Mouse (Mus musculus) inflammation-experienced regulatory T-cells, adult 6 months (primary cell): ENCODE measurements at regions not wholly inside any gene's neighbourhood (a gene's known extent, or its start where the extent isn't known, plus 50 kb on each side); places are given as distances from the start of the nearest gene placed in this dataset.

Source experiments
- ATAC-seq: one replicate; pipeline ENCODE4 v1.8.0; 2017

DNA sequence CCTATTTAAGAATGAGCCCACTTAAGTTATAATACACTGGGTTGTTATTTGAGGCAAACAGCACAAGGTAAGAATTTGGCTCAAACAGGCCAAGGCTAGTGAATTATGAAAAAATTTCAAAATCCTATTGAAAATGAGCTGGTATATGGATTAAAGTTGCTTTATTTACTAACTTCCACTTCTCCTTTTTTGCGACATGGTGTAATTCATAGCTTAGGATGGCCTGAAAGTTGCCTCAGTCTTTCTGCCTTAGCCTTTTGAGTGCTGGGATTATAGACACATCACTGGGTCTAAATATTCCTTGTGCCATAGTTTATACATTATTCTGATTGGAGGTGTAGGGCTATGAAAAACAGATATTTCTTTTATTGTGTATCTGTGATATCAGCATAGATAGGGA, 81.9 kb downstream of the Edem1 start:
- ATAC-seq = no peak

GRCm38 (mm10) chr6:108912539-108912938, 84.1 kb downstream of the Edem1 start:
- ATAC-seq = no peak

- ATAC-seq = no peak
These were observed 91.0 kb downstream of the Edem1 start for GRCm38 (mm10) chr6:108919372-108919913.

DNA sequence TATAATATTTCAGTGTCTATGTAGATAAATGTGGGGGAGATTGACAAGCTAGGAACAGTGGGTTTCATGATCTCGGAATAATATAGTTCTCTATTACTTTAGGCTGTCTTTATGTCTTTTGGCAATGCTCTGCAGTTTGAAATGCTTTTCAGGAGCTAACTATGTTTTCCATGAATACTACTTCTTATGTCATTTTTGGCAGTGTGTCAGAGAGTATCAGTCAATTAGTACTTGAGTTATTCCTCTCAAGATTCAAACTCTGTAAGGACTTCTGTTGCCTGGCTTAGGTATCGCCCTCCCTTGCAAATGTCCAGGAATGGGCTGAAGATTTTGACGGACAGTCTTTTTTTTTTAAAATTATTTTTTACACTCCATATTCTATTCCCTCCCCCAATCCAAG, 92.7 kb downstream of the Edem1 start:
- ATAC-seq = no peak

DNA sequence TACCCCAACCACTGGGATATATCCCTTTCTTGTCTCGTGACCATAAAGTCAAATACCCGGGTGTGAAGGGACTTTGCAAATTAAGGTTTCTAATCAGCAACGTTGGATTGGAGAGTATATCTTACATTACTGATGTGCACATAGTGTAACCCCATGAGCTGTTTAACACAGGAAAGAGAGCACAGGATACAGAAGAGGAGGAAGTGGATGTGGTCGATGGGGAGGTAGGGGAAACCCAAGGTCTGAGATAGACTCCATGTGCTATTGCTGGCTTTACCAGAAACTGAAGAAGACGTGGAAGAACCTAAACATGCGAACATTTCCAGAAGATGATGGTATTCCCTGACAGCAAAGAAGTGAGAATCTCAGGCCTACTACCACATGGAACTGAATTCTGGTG, 94.1 kb downstream of the Edem1 start:
- peak; percentile 100 for ATAC-seq

DNA sequence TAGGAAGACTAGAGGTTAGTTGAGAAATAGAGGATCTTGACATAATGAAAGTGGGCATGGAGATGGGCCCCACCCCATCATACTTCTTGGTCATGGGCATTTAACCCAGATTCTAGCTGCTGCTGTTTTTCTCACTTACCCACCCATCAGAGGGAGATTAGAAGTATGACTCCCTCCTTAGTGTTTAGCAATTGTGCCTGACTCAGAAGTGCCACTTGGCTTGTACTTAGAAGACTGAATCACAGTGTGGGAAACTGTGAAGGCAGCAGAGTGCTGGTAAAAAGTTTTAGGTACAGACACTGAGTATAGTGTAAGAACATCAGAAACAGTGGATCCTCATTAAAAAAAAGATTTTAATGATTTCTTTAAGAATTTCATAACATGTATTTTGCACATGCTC, 100.5 kb downstream of the Edem1 start:
- no peak for ATAC-seq

- no peak for ATAC-seq
These were observed 110.2 kb downstream of the Edem1 start for GRCm38 (mm10) chr6:108938646-108939045.

DNA sequence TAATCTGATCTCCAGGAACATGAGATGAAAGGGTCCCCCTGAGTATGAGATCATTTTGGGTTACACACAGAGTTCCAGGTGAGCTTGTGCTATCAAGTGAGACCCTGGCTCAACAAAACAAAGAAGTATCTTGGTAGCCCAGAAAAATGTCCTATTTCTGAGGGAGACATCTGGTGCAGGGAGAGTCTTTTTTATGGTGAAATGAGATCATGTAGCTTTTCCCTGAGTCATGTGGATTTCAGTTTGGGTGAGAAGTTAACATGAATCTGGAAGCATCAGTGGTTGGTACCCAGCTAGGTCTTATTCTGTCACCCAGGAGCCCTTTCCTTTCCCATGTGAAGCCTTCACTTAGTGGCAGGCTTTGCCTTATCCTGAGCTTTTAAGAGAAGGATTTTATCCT, 113.8 kb downstream of the Edem1 start:
- no peak for ATAC-seq

GRCm38 (mm10) chr6:108952389-108952788, 123.9 kb downstream of the Edem1 start:
- ATAC-seq = no peak

DNA sequence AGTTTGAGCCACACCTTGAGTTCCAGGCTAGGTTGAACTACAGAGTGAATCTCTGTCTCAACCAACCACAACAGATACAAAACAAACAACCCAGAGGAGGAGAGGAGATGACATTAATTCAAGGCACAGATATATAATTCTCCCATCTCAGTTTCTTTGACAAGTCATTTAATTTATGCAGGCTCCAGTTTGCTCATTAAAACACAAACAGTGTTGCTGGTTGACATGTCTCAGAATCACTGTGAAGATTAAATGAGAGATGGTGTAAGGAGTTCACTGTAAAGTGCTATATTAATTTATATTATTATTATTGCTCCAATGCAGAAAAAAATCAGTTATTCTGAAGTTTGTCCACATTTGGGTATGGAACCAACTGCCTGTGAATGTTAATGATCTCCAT, 134.4 kb downstream of the Edem1 start:
- no peak for ATAC-seq

DNA sequence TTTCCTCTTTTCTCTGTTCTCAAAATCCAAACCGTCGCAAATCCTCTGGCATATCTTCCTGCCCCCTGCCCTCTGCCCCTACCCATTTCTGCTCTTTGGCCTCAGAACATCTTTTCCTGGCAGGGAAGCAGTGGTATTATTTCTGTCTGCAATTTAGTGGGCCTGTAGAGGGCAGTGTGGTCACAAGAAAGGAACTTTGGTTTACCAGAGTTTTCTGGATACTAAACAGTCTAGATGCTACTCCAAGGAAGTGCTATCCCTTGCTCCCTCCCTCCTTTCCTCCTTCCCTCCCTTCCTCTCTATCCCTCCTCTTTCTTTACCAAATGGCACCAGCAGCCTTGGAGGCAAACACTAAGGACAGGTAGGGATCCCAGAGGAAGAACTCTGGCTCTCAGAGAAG, 134.9 kb downstream of the Edem1 start:
- ATAC-seq = no peak

GRCm38 (mm10) chr6:108969477-108970176, 141.2 kb downstream of the Edem1 start:
- no peak for ATAC-seq

GRCm38 (mm10) chr6:108971415-108972089, 143.1 kb downstream of the Edem1 start:
- no peak for ATAC-seq

- ATAC-seq = no peak
These were observed 145.3 kb downstream of the Edem1 start for GRCm38 (mm10) chr6:108973701-108974100.

- ATAC-seq = no peak
These were observed 161.1 kb downstream of the Edem1 start for GRCm38 (mm10) chr6:108989506-108989905.

- ATAC-seq = no peak
These were observed 165.3 kb downstream of the Edem1 start for GRCm38 (mm10) chr6:108993743-108994142.

DNA sequence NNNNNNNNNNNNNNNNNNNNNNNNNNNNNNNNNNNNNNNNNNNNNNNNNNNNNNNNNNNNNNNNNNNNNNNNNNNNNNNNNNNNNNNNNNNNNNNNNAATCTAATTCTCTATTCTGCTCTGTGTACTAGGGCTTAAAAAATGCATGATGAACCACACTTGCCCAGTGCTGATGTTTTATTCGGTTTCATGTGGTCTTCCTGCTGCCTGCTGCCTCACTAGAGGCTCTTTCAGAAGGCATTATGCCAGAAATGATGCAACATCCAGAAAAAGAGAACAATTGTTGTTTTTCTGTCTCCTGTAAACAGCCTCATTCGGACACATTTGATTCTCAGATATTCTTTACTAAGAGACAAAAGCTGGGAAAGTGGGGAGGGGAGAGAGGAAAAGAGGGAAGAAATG, 176.0 kb downstream of the Edem1 start:
- no peak for ATAC-seq

GRCm38 (mm10) chr6:109009364-109009763, 180.9 kb downstream of the Edem1 start:
- ATAC-seq = no peak

DNA sequence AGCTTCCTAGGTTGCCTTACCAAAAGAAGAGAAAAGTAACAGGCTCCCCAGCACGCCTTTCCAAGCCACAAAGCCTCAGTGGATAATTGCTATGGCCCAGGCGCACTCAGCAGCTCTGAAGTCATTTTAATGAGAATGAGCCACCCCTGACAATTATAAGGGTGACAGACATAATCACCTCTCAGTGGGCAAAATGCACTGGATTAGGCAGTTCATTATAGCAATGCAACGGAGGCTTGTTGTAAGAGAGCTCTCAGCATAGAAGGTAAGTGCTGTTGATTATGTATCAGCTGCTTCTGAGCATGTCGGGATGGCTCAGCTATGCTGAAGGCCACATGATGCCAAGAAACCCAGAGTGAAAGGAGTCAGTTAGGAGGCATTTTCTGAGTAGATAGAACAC, 181.4 kb downstream of the Edem1 start:
- no peak for ATAC-seq

GRCm38 (mm10) chr6:109019731-109020130, 191.3 kb downstream of the Edem1 start:
- ATAC-seq = no peak
